Mouse (Mus musculus) cerebellum, adult 9-10 months (tissue): ENCODE results near the gene Tspan9.
A peak's percentile ranks its signal among the peaks of the same experiment; 100 is the strongest.

ENCODE experiments used
- DNase-seq: peaks from one replicate; pipeline ENCODE4 v3.0.0; 2022

The Tspan9 gene

GRCm38 (mm10) chr6:128034317-128035249 lies 108.8 kb downstream of the Tspan9 start:
- peak; percentile 90 for DNase-seq

- peak; percentile 72 for DNase-seq
Observed at GRCm38 (mm10) chr6:128033868-128034250, 109.5 kb downstream of the Tspan9 start.

GRCm38 (mm10) chr6:128033172-128033867 lies 110.1 kb downstream of the Tspan9 start:
- peak; percentile 77 for DNase-seq

- peak; percentile 95 for DNase-seq
Observed at GRCm38 (mm10) chr6:128032252-128033171, 110.9 kb downstream of the Tspan9 start.

- peak; percentile 72 for DNase-seq
Observed at GRCm38 (mm10) chr6:128031584-128031983, 111.8 kb downstream of the Tspan9 start.

GRCm38 (mm10) chr6:128031096-128031495 lies 112.3 kb downstream of the Tspan9 start:
- peak; percentile 89 for DNase-seq

- DNase-seq, result peak; percentile 72
Observed at GRCm38 (mm10) chr6:128030475-128030874, 112.9 kb downstream of the Tspan9 start.

- DNase-seq, result no peak
Observed at GRCm38 (mm10) chr6:128029517-128030348, 113.7 kb downstream of the Tspan9 start.

- DNase-seq, result peak; percentile 90
Observed at GRCm38 (mm10) chr6:128028116-128028940, 115.1 kb downstream of the Tspan9 start.

GRCm38 (mm10) chr6:128025997-128026396 lies 117.4 kb downstream of the Tspan9 start:
- no peak for DNase-seq

- DNase-seq, result no peak
Observed at GRCm38 (mm10) chr6:128025581-128025980, 117.8 kb downstream of the Tspan9 start.

- DNase-seq, result no peak
Observed at GRCm38 (mm10) chr6:128022207-128022606, 121.2 kb downstream of the Tspan9 start.

GRCm38 (mm10) chr6:128021931-128022202 lies 121.5 kb downstream of the Tspan9 start:
- no peak for DNase-seq

GRCm38 (mm10) chr6:128021106-128021930 lies 122.1 kb downstream of the Tspan9 start:
- DNase-seq, result no peak

GRCm38 (mm10) chr6:128020521-128021057 lies 122.8 kb downstream of the Tspan9 start:
- DNase-seq, result no peak

- DNase-seq, result no peak
Observed at GRCm38 (mm10) chr6:128020053-128020452, 123.3 kb downstream of the Tspan9 start.

GRCm38 (mm10) chr6:128019119-128019518 lies 124.3 kb downstream of the Tspan9 start:
- no peak for DNase-seq

GRCm38 (mm10) chr6:128015304-128015703 lies 128.1 kb downstream of the Tspan9 start:
- no peak for DNase-seq

- no peak for DNase-seq
Observed at GRCm38 (mm10) chr6:128011781-128012180, 131.6 kb downstream of the Tspan9 start.

- DNase-seq, result peak; percentile 81
Observed at GRCm38 (mm10) chr6:128011071-128011477, 132.3 kb downstream of the Tspan9 start.
